ENCODE assay signal across 13 mouse cellular contexts in the genomic region with DNA sequence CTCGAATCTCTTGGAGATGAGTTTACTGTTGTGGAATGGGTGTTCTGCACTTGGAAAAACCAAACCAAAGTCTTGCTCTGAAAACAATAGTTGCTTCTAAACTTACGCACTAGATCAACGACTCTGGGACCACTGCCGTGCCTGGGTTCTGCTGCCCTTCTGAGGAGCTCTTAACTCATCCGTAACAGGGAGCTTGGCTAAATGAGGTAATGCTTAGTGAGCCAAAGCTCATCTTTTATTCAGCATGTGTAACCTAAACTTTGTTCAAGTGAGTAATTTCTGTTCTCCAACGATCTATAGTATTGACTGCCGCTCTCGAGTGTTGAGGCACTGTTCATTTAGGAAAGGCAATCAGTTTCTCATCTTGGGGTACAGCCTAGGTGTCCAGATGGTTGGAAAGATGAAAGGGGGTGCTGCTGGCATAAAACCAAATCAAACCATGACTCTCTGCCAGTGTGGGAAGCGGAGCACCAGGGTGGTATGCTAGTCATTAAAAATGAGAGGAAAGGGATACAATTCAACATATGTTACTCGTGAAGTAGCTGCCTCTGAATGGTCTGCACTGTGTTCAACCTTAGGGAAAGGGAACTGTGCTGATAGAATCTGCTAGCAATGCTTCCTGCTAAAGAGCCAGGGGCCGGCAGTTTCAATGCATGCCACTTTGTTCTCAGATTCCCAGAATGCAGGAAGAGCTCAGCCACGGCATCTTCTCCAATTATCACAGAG.
DNase-seq lines count a peak whose midpoint lies in the region; ATAC-seq and TF ChIP-seq lines count a peak whose summit lies in the region.
"Had no signal": no experiment of that assay in that cellular context is flagged by ENCODE, and none has a peak within 500 bp of the region (broad histone marks: within the 10 kb centered on the region; RNA-seq: fewer than 3 reads in every experiment).

No protein-coding gene starts in this region.

- H3K4me1 ChIP-seq in hindbrain, embryonic 11.5 days (replicated peaks; ENCODE audit: control insufficient read depth, insufficient read depth, low read length), result no peaks in the 10 kb centered on the region
- no peaks in the 10 kb centered on the region for H3K4me1 ChIP-seq in hindbrain, embryonic 10.5 days (replicated peaks)
- peaks cover 3% of the 10 kb centered on the region; the same call in 1 of the 2 replicates for H3K4me1 ChIP-seq in cerebellum, adult 2 months (ENCODE audit: control insufficient read depth, insufficient read depth, low read length)
- H3K4me1 ChIP-seq in forebrain, embryonic 16.5 days (replicated peaks; ENCODE audit: control insufficient read depth, insufficient read depth, low read length), result peaks cover 16% of the 10 kb centered on the region
- H3K4me1 ChIP-seq in midbrain, embryonic 14.5 days (ENCODE audit: control insufficient read depth, insufficient read depth, low read length), result no peaks in the 10 kb centered on the region
- no peaks in the 10 kb centered on the region for H3K4me1 ChIP-seq in intestine, embryonic 15.5 days (replicated peaks)
- H3K4me1 ChIP-seq: lung, embryonic 15.5 days had no signal

- no peak overlapping the region for H3K9ac ChIP-seq in hindbrain, embryonic 11.5 days (ENCODE audit: low read depth, low read length)
- 0 out of 2 replicates have a peak overlapping the region, but pooled peaks have one; percentile 7 for H3K9ac ChIP-seq in forebrain, embryonic 16.5 days (replicated peaks; ENCODE audit: low read depth, low read length)
- no peak overlapping the region for H3K9ac ChIP-seq in midbrain, embryonic 14.5 days (replicated peaks; ENCODE audit: low read length)
- no peak overlapping the region for H3K9ac ChIP-seq in intestine, embryonic 15.5 days
- H3K9ac ChIP-seq: hindbrain, embryonic 15.5 days; limb, embryonic 12.5 days; lung, embryonic 15.5 days had no signal

- no peak for ATAC-seq in hindbrain, embryonic 11.5 days (ENCODE audit: low FRiP score)
- ATAC-seq in forebrain, embryonic 16.5 days, result peak; percentile 90
- no peak; the same call in 1 of the 2 replicates for ATAC-seq in midbrain, embryonic 14.5 days (ENCODE audit: low FRiP score, low TSS enrichment)
- ATAC-seq in intestine, embryonic 15.5 days, result no peak

- no peak overlapping the region for H3K4me3 ChIP-seq in hindbrain, embryonic 11.5 days (ENCODE audit: low read depth, low read length)
- H3K4me3 ChIP-seq in hindbrain, embryonic 10.5 days, result no peak overlapping the region
- H3K4me3 ChIP-seq in cerebellum, adult 2 months (replicated peaks; ENCODE audit: insufficient read depth, low read depth, low read length), result no peak overlapping the region
- no peak overlapping the region for H3K4me3 ChIP-seq in forebrain, embryonic 16.5 days (replicated peaks; ENCODE audit: low read length)
- no peak overlapping the region for H3K4me3 ChIP-seq in midbrain, embryonic 14.5 days (replicated peaks; ENCODE audit: low read depth, low read length)
- no peak overlapping the region for H3K4me3 ChIP-seq in intestine, embryonic 15.5 days (replicated peaks)
- H3K4me3 ChIP-seq: heart, adult 2 months; hindbrain, embryonic 15.5 days; limb, embryonic 12.5 days; lung, embryonic 15.5 days had no signal

- peak; percentile 16 for DNase-seq in hindbrain, embryonic 11.5 days (ENCODE audit: low spot score)
- DNase-seq in hindbrain, embryonic 10.5 days (ENCODE audit: low spot score), result no peak
- DNase-seq in cerebellum, adult 2 months, result peak; percentile 56 to 76
- no peak for DNase-seq in midbrain, embryonic 14.5 days
- DNase-seq in thymus, postnatal 14 days, result no peak
- DNase-seq in testis, postnatal 14 days (ENCODE audit: low spot score), result no peak
- DNase-seq: heart, adult 2 months; kidney, postnatal 25 days had no signal

- no peak for TF ChIP-seq CTCF in cerebellum, adult 2 months (IDR thresholded peaks at IDR 0.05; ENCODE audit: borderline replicate concordance, insufficient read depth, low read depth, low read length)

- no peaks in the 10 kb centered on the region for H3K9me3 ChIP-seq in hindbrain, embryonic 11.5 days (ENCODE audit: control insufficient read depth, low read length)
- no peaks in the 10 kb centered on the region for H3K9me3 ChIP-seq in hindbrain, embryonic 10.5 days
- H3K9me3 ChIP-seq in forebrain, embryonic 16.5 days (ENCODE audit: control insufficient read depth, low read length), result no peaks in the 10 kb centered on the region
- H3K9me3 ChIP-seq in midbrain, embryonic 14.5 days (ENCODE audit: control insufficient read depth, low read length), result no peaks in the 10 kb centered on the region
- H3K9me3 ChIP-seq in intestine, embryonic 15.5 days, result no peaks in the 10 kb centered on the region
- H3K9me3 ChIP-seq: hindbrain, embryonic 15.5 days; limb, embryonic 12.5 days; lung, embryonic 15.5 days had no signal

- H3K27me3 ChIP-seq in hindbrain, embryonic 11.5 days (ENCODE audit: control insufficient read depth, insufficient read depth, low read length), result no peaks in the 10 kb centered on the region
- no peaks in the 10 kb centered on the region for H3K27me3 ChIP-seq in hindbrain, embryonic 10.5 days (ENCODE audit: insufficient read depth, poor library complexity, severe bottlenecking)
- no peaks in the 10 kb centered on the region for H3K27me3 ChIP-seq in cerebellum, adult 2 months (ENCODE audit: control insufficient read depth, insufficient read depth, low read length)
- H3K27me3 ChIP-seq in forebrain, embryonic 16.5 days (replicated peaks; ENCODE audit: control insufficient read depth, insufficient read depth, low read length), result no peaks in the 10 kb centered on the region
- H3K27me3 ChIP-seq in midbrain, embryonic 14.5 days (ENCODE audit: control insufficient read depth, insufficient read depth, low read length), result no peaks in the 10 kb centered on the region
- no peaks in the 10 kb centered on the region for H3K27me3 ChIP-seq in intestine, embryonic 15.5 days (replicated peaks)
- H3K27me3 ChIP-seq: hindbrain, embryonic 15.5 days; limb, embryonic 12.5 days; lung, embryonic 15.5 days had no signal

- TF ChIP-seq POLR2A in cerebellum, adult 2 months (IDR thresholded peaks at IDR 0.05; ENCODE audit: borderline replicate concordance, insufficient read depth, low read length), result no peak

- no peak overlapping the region for H3K27ac ChIP-seq in hindbrain, embryonic 11.5 days (ENCODE audit: low read depth, low read length)
- H3K27ac ChIP-seq in hindbrain, embryonic 10.5 days, result no peak overlapping the region
- H3K27ac ChIP-seq in cerebellum, adult 2 months (ENCODE audit: insufficient read depth, low read length), result no peak overlapping the region; the same call in 1 of the 2 replicates
- peak overlapping the region; percentile 82 for H3K27ac ChIP-seq in forebrain, embryonic 16.5 days (ENCODE audit: low read length)
- peak overlapping the region; percentile 60 for H3K27ac ChIP-seq in midbrain, embryonic 14.5 days (replicated peaks; ENCODE audit: low read depth, low read length)
- no peak overlapping the region for H3K27ac ChIP-seq in intestine, embryonic 15.5 days
- H3K27ac ChIP-seq: heart, adult 2 months; hindbrain, embryonic 15.5 days; limb, embryonic 12.5 days; lung, embryonic 15.5 days had no signal

- no peaks in the 10 kb centered on the region for H3K36me3 ChIP-seq in hindbrain, embryonic 11.5 days (ENCODE audit: control insufficient read depth, insufficient read depth, low read length)
- H3K36me3 ChIP-seq in hindbrain, embryonic 10.5 days, result peaks cover 4% of the 10 kb centered on the region; the same call in 1 of the 2 replicates
- H3K36me3 ChIP-seq in forebrain, embryonic 16.5 days (ENCODE audit: control insufficient read depth, insufficient read depth), result no peaks in the 10 kb centered on the region
- no peaks in the 10 kb centered on the region for H3K36me3 ChIP-seq in midbrain, embryonic 14.5 days (ENCODE audit: control insufficient read depth, insufficient read depth, low read length)
- no peaks in the 10 kb centered on the region for H3K36me3 ChIP-seq in intestine, embryonic 15.5 days
- H3K36me3 ChIP-seq: hindbrain, embryonic 15.5 days; limb, embryonic 12.5 days; lung, embryonic 15.5 days had no signal

- no peak overlapping the region for H3K4me2 ChIP-seq in hindbrain, embryonic 11.5 days (replicated peaks; ENCODE audit: low read depth, low read length)
- H3K4me2 ChIP-seq in forebrain, embryonic 16.5 days (ENCODE audit: low read length), result no peak overlapping the region
- H3K4me2 ChIP-seq in midbrain, embryonic 14.5 days (ENCODE audit: low read length), result no peak overlapping the region
- no peak overlapping the region for H3K4me2 ChIP-seq in intestine, embryonic 15.5 days (replicated peaks)
- H3K4me2 ChIP-seq: hindbrain, embryonic 15.5 days; limb, embryonic 12.5 days; lung, embryonic 15.5 days had no signal

- 72% methylated on average over 12 of the region's 12 CpGs for WGBS in hindbrain, embryonic 11.5 days
- 77% methylated on average over 12 of the region's 12 CpGs for WGBS in hindbrain, embryonic 10.5 days
- WGBS in cerebellum, adult 2 months, result 29% methylated on average over 12 of the region's 12 CpGs
- 21% methylated on average over 12 of the region's 12 CpGs for WGBS in forebrain, embryonic 16.5 days
- 63% methylated on average over 12 of the region's 12 CpGs for WGBS in midbrain, embryonic 14.5 days
- 80% methylated on average over 12 of the region's 12 CpGs for WGBS in intestine, embryonic 15.5 days

Comparison
In these comparisons a context has a peak if more than half of its experiments do, and no peak if none do; other contexts are left out.
1. DNase-seq: peak in hindbrain, embryonic 11.5 days (single experiment) and cerebellum, adult 2 months (2 of 2); none in hindbrain, embryonic 10.5 days (single experiment), midbrain, embryonic 14.5 days (single experiment), thymus, postnatal 14 days (single experiment) and testis, postnatal 14 days (single experiment).
2. H3K27ac ChIP-seq: peak in forebrain, embryonic 16.5 days (single experiment) and midbrain, embryonic 14.5 days (single experiment); none in hindbrain, embryonic 11.5 days (single experiment), hindbrain, embryonic 10.5 days (single experiment), cerebellum, adult 2 months (single experiment) and intestine, embryonic 15.5 days (single experiment).